Mouse (Mus musculus): Measurements from ENCODE around the gene Gm7951. TPM values are rescaled to one million over a fixed set of nuclear protein-coding genes. Genes with fewer than 3 reads are reported as not detected.
"Not testable (repeated sequence)": the region's sequence is repeated elsewhere in the genome, so short reads cannot be mapped to it uniquely, and the experiment has no call there.

The Gm7951 gene
- not detected for polyA plus RNA-seq (2017; shearing (Covaris generic))

- ATAC-seq: not testable (repeated sequence)
Observed at GRCm38 (mm10) chr14:42117269-42117668, at the start of gene Gm7951. Gene Gm7951 (minus strand): TSS chr14:42117369.

- ATAC-seq: not testable (repeated sequence)
Observed at GRCm38 (mm10) chr14:42162522-42162921, 45.4 kb upstream of the Gm7951 start, which contains the start of gene Gm17027. Gene Gm17027 (minus strand): TSS chr14:42162622.

GRCm38 (mm10) chr14:42134571-42134970 is 17.4 kb upstream of the Gm7951 start:
- not testable (repeated sequence) for ATAC-seq

GRCm38 (mm10) chr14:42133806-42134205 is 16.6 kb upstream of the Gm7951 start:
- not testable (repeated sequence) for ATAC-seq

Other genes starting within 250 kb of the Gm7951 start
- gene Gm7980, start 210.1 kb downstream of the Gm7951 start, polyA plus RNA-seq (2017; shearing (Covaris generic)): not detected
- not detected for gene 1700049E17Rik1, start 192.4 kb downstream of the Gm7951 start, polyA plus RNA-seq (2017; shearing (Covaris generic))
- not detected for gene 1700024B05Rik, start 173.4 kb downstream of the Gm7951 start, polyA plus RNA-seq (2017; shearing (Covaris generic))
- not detected for gene Gm6401, start 149.4 kb downstream of the Gm7951 start, polyA plus RNA-seq (2017; shearing (Covaris generic))
- gene Gm3543, start 134.0 kb downstream of the Gm7951 start, polyA plus RNA-seq (2017; shearing (Covaris generic)): not detected
- gene Gm17027, start 45.3 kb upstream of the Gm7951 start, polyA plus RNA-seq (2017; shearing (Covaris generic)): not detected
- gene Gm3573, start 73.4 kb upstream of the Gm7951 start, polyA plus RNA-seq (2017; shearing (Covaris generic)): not detected
- not detected for gene Gm17026, start 142.7 kb upstream of the Gm7951 start, polyA plus RNA-seq (2017; shearing (Covaris generic))
- gene Gm9611, start 180.0 kb upstream of the Gm7951 start, polyA plus RNA-seq (2017; shearing (Covaris generic)): under 1 TPM in 1 of 2 experiments, not detected in 1; 0.24 TPM
- gene Gm7995, start 192.8 kb upstream of the Gm7951 start, polyA plus RNA-seq (2017; shearing (Covaris generic)): not detected